ENCODE assay signal across 25 mouse cellular contexts in the genomic region with DNA sequence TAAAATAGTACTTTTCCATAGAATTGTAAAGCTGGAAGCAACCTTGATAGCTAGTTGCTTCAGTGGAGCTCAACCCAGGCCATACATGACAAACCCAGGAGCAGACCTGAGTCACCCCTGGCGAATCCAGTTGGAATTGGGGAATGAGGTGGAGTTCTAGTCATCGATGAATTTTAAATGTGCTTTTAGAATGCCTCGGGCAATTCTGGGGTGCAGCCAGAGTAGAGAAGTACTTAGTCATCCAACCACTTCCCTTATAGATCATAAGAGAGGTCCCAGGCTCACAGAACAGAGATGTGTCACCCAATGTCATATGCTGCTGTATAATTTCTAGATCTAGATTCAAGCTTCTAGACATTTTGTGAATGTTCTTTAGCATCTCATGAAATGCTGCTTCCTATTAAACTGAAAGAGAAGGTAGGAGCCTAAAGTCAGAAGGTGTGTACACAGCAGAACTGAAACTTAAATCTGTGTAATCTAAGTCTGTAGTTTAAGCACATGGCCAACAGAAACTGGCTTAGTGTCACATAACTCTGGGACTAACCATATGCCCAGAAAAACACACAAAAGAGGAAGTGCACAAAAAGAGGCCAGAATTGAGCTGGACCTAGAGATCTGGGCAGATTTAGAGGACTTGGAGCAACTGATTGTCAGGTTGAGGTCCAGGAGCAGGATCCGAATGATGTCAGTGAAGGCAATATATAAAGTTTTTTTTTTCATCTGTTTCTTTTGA.
"Had no signal": no experiment of that assay in that cellular context is flagged by ENCODE, and none has a peak within 500 bp of the region (broad histone marks: within the 10 kb centered on the region; RNA-seq: fewer than 3 reads in every experiment).

No protein-coding gene starts in this region.

- H3K4me3 ChIP-seq: heart, adult 2 months; heart, embryonic 13.5 days; heart, embryonic 15.5 days; hindbrain, embryonic 13.5 days; hindbrain, embryonic 15.5 days; intestine, embryonic 15.5 days; layer of hippocampus, adult 2 months; left cerebral cortex, adult 2 months; limb, embryonic 10.5 days; limb, embryonic 12.5 days; liver, embryonic 13.5 days; liver, embryonic 15.5 days had no signal

- DNase-seq: gastrocnemius, postnatal 14 days; gastrocnemius, postnatal 36 days; heart, adult 11 months; heart, adult 2 months; heart, postnatal 14 days; heart, postnatal 36 days; kidney, adult 18-20 months; kidney, adult 8-10 months; kidney, postnatal 10 days; kidney, postnatal 25 days; kidney, postnatal 4 days; liver; liver, embryonic 13.5 days had no signal

- H3K4me1 ChIP-seq: heart, embryonic 13.5 days; heart, embryonic 15.5 days; hindbrain, embryonic 13.5 days; hindbrain, embryonic 15.5 days; intestine, embryonic 15.5 days; limb, embryonic 10.5 days; limb, embryonic 12.5 days; liver, embryonic 13.5 days; liver, embryonic 15.5 days had no signal

- H3K27ac ChIP-seq: heart, adult 2 months; heart, embryonic 13.5 days; heart, embryonic 15.5 days; hindbrain, embryonic 13.5 days; hindbrain, embryonic 15.5 days; hindbrain, postnatal 0 days; intestine, embryonic 15.5 days; layer of hippocampus, adult 2 months; left cerebral cortex, adult 2 months; limb, embryonic 10.5 days; limb, embryonic 12.5 days; liver, embryonic 13.5 days; liver, embryonic 15.5 days had no signal

- ATAC-seq: hindbrain, postnatal 0 days; intestine, embryonic 15.5 days; intestine, postnatal 0 days had no signal
